Mouse (Mus musculus) hindbrain, embryonic 16.5 days (tissue): ENCODE measurements around the gene Scgb1b30. TPM values are rescaled to one million over a fixed set of nuclear protein-coding genes. Genes with fewer than 3 reads are reported as not detected.

Source experiments
- polyA plus RNA-seq: library from polyadenylated mRNA; unstranded; fragments of >200 nt; fragmentation: Nextera tagmentation; extraction: Ambion mirVana; gene quantifications from 2 replicates; pipeline ENCODE4 v1.2.1, GENCODE M21; 2015

Scgb1b30 gene
- polyA plus RNA-seq, 1 experiment from 2014 or later: not detected

Other genes with a start within 250 kb of the Scgb1b30 start
- gene Scgb2b26, start 150.4 kb upstream of the Scgb1b30 start, polyA plus RNA-seq: not detected in 2 replicates
- gene Scgb2b27, start 81.5 kb upstream of the Scgb1b30 start, polyA plus RNA-seq: not detected in 2 replicates
- not detected in 2 replicates for gene Scgb1b27, start 73.9 kb upstream of the Scgb1b30 start, polyA plus RNA-seq
- gene Wtip, start 37.8 kb downstream of the Scgb1b30 start, polyA plus RNA-seq: 3.8 and 4.1 TPM in 2 replicates
- 145 and 159 TPM in 2 replicates for gene Uba2, start 74.2 kb downstream of the Scgb1b30 start, polyA plus RNA-seq
- 76.2 and 87.3 TPM in 2 replicates for gene Pdcd2l, start 101.2 kb downstream of the Scgb1b30 start, polyA plus RNA-seq
- 355 and 401 TPM in 2 replicates for gene Gpi1, start 134.9 kb downstream of the Scgb1b30 start, polyA plus RNA-seq
- gene Gm6096, start 155.6 kb downstream of the Scgb1b30 start, polyA plus RNA-seq: 0.71 TPM in 1 of 2 replicates, not detected in the other
- gene 4931406P16Rik, start 218.1 kb downstream of the Scgb1b30 start, polyA plus RNA-seq: 27.4 and 33.8 TPM in 2 replicates